Mouse (Mus musculus): ENCODE measurements at regions not wholly inside any gene's neighbourhood (a gene's known extent, or its start where the extent isn't known, plus 50 kb on each side); places are given as distances from the start of the nearest gene placed in this dataset.

GRCm38 (mm10) chr3:39375465-39375864 lies 488.7 kb downstream of the Fat4 start:
- DNase-seq (ENCODE audit: low spot score): no peak

DNA sequence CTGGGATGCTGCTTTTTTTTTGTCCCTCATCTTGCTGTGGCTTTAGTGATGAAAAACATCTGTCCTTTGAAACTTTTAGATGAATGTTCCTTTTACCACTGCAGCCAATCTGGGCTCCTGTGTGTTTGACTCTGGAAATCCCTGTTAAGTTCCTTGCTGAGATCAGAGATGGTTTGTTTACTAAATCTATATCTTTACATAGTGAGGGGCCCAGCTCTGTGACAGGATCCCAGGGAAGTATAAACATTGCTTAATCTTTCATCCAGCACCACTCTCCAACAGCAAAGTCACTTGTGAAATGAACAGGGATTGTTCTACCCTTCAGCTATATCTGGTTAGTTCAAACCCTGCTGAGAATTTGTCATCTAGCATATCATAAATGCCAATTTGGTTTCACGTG lies 501.8 kb downstream of the Fat4 start:
- no peak for DNase-seq (ENCODE audit: low spot score)

DNA sequence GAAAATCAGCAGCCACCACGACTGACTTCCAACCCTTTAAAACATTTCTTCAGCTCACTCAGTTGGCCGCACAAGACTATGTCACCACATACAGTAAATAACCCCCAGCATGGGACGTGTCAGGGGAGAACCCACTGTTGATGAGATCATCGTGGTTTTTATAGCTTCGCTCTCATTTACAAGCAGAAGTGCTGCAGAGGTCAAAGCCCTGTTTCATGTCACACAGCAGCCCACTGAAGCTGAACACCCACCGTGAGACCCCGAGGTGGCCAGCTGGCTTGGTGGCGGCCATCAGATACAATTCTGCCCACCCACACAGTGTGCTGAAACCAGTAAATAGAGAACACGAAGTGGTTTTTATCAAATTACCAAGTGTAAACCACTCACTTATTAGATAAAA lies 503.7 kb downstream of the Fat4 start:
- DNase-seq (ENCODE audit: low spot score): no peak

GRCm38 (mm10) chr3:39392053-39392452 lies 505.3 kb downstream of the Fat4 start:
- DNase-seq (ENCODE audit: low spot score): no peak

- no peak for DNase-seq (ENCODE audit: low spot score)
Measured at GRCm38 (mm10) chr3:39396672-39397071, 509.9 kb downstream of the Fat4 start.

DNA sequence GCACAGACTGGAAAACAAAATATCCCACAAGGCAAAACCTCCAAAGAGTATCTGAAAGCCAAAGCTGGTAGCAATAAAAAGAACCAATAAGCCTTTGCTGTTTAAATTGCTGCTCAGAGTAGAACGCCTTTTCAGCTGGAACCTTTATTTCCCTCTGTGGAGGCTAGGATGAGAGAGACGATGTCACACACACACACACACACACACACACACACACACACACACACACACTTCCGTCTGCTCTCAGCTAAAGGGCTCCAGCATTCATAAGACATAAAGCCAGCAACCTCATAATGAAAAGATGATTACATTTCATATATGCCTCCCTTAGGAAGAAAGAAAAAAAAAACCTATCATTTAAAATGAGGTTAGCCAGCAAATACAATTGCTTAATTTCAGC lies 510.5 kb downstream of the Fat4 start:
- DNase-seq (ENCODE audit: low spot score): no peak

DNA sequence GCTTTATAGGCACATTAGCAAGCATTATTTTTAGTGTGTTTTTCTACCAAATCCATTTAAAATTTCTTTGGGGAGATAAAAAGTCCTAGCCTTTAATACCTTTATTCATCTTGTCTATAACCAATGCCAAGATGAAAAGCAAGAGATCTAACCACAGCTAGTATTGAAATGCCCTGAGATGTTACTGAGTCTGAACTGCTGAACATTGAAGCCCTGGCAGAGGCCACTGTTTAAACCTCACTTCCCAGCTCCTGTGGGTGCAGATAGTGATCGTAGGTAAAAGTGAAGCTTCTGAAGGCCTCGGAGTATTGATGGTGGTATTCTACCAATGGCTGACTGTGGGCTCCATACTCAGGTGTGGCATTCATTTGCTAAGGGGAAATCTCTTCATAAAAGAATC lies 510.9 kb downstream of the Fat4 start:
- DNase-seq (ENCODE audit: low spot score): no peak

GRCm38 (mm10) chr3:39424778-39425642 lies 538.3 kb downstream of the Fat4 start:
- DNase-seq (ENCODE audit: low spot score): no peak

DNA sequence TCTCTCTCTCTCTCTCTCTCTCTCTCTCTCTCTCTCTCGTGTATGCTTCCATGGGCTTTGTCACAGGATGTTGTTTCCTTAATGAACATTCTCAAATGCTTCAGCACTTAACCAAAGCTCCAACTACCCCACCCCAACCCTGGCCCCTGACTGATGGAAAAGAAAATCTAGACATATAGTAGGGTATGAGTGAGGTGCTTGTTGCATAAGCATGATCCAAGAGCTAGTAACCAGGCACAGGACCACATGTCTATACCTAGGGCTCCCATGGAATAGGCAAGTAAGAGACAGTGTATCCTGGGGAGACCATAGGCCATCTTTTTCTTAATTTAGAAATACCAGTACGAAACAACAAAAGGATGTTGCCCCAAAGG lies 538.9 kb downstream of the Fat4 start:
- no peak for DNase-seq (ENCODE audit: low spot score)

DNA sequence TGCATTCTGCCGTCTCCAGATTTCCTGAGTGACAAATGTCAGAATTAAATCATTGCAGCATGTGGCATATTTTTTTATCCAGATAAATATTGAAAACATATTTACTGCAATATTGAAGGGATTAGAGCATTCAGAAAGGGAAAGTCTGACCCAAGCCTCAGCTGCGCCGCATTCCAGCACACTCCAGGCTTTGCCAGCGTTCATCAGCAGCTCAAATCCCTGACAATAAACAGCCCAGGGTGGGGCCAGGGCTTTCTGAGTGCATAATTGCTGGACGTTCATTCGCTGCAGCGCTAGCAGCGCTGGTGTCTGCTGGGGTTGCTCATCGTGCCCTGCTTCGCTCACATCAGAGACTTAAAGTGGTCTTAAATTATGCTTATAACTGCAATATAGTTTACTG lies 556.6 kb downstream of the Fat4 start:
- DNase-seq (ENCODE audit: low spot score): no peak

DNA sequence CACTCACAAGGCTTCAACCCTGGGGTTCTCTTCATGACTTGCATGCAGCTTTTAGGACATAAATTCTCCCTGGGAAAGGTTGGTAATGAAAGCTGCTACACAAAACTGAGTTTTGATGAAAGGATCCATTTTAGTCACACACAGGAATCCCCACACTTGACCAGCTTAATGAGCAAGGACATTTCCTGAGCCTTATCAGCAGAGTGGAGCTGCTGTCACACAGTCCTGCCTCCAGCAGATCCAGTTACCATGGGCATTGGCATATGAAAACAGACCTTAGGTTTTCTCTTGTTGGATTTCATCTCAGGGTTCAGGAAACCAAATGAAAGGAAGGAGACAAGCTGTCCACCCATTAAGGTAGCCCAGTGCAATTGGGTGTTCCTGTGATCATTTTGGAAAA lies 568.9 kb downstream of the Fat4 start:
- DNase-seq (ENCODE audit: low spot score): no peak

DNA sequence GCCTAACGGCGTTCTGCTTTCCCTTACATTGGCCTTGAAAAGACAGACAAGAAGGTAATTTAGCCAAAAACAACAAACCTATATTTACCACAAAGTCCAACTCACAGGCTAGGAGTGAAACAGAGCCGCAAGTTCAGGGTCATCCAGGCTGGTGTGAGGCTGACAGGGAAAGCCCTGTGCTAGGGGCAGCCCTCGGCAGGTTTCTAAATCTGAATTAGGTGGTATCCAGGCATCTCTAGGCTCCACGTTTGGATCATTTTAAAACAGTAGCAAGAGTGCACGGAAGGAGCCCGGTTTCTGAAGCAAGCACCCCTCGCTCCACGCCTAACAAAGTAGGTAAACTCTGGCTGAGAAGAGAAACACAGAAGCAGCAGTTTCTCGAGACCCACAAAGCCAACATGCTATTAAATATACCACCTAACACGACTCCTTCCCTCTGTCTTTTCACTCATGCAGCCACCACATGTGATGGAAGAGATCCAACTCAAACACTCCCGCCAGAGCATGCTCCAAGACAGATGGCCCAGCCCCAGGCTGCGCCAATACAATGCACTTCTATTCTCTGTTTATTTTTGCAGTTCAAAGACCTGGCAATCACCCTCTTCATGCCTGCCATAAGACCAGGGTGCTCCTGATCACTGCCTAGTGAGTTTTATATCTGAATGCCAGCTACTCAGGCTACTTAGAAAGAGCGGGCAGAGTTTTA lies 573.6 kb downstream of the Fat4 start:
- DNase-seq (ENCODE audit: low spot score): no peak

- no peak for DNase-seq (ENCODE audit: low spot score)
Measured at GRCm38 (mm10) chr3:39461561-39461960, 574.8 kb downstream of the Fat4 start.

DNA sequence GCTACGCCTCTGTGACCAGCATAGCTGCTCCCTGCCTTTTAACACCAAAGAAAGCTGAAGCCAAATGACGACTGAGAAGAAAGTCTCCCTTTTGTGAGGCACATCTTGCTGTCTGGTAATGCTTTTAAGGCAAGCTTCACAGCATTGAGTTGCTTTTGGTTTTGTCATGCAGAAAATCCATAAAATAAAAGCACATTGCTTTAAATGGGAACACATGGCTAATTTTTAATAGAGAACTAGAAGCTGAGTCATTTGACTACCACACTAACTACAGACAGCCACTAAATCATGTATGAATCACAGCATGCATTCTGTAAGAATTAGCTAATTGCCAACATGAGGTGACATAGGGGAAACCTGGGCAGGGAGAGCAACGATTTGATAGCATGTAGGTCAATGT lies 579.1 kb downstream of the Fat4 start:
- no peak for DNase-seq (ENCODE audit: low spot score)

- no peak for DNase-seq (ENCODE audit: low spot score)
Measured at GRCm38 (mm10) chr3:39489392-39489791, 602.7 kb downstream of the Fat4 start.

GRCm38 (mm10) chr3:39494363-39494762 lies 607.6 kb downstream of the Fat4 start:
- no peak for DNase-seq (ENCODE audit: low spot score)

DNA sequence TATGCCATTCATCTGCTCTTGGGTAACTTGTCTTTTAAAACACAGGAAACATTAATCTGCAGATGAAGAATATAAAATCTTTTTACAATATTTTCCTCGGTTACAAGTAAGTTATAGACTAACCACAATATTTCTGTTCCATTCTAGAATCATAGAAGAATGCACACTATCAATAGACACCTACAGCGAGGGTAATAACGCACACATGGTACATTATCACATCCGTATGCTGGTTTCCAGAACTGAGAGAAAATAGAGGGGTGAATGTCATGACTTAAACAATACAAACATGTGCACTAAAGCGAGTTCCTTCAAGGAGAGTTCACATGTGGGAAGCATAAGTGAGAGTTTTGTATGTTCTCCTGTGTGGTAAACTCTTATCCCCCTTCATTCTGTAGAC lies 641.3 kb downstream of the Fat4 start:
- no peak for DNase-seq (ENCODE audit: low spot score)

DNA sequence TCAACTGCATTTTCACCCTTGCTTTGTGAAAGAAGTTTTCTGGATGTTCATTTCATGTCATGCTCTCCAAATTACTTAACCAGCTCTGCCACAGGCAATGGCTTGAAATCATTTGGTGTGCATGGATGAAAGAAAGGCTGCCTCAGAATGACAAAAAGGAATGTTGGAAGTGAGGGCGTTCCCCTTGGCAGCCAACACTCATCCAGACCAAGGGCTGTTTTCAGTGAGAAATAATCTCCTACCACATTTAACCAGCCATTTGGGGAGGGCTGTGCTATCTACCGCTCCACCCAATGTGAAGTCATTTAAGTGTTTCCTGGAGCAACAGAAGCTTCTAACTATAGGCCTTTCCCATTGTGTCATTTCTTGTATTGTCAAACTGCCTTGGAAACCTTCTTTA lies 650.8 kb downstream of the Fat4 start:
- no peak for DNase-seq (ENCODE audit: low spot score)

DNA sequence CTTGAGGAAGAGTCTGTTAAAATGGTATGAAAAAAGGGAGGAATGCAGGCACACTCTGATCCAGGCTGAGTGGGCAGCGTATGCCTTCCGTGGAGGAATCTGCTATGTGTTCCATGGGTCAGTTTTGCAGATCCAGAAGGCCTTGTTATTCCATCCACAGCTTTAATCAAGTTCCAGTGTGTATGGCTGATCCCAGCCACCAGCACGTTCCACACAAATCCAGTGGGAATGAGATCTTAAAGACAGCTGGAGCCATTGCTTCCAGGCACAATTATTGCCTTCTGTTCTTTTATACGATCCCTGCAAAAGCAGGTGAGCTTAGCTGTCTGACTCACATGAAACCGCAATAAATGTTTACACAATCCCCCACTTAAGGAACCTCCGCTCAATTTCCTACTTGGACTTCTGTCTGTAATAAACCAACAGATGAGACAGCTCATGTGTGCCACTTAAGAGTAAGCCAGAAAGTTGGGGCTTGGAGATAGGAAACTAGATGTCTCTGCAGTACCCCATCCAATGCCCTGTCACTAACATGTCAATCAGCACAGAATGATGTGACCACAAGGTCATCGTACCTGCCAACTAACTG lies 653.9 kb downstream of the Fat4 start:
- no peak for DNase-seq (ENCODE audit: low spot score)

- DNase-seq (ENCODE audit: low spot score): no peak
Measured at GRCm38 (mm10) chr3:39559460-39560041, 672.8 kb downstream of the Fat4 start.

GRCm38 (mm10) chr3:39560951-39561350 lies 674.2 kb downstream of the Fat4 start:
- no peak for DNase-seq (ENCODE audit: low spot score)

DNA sequence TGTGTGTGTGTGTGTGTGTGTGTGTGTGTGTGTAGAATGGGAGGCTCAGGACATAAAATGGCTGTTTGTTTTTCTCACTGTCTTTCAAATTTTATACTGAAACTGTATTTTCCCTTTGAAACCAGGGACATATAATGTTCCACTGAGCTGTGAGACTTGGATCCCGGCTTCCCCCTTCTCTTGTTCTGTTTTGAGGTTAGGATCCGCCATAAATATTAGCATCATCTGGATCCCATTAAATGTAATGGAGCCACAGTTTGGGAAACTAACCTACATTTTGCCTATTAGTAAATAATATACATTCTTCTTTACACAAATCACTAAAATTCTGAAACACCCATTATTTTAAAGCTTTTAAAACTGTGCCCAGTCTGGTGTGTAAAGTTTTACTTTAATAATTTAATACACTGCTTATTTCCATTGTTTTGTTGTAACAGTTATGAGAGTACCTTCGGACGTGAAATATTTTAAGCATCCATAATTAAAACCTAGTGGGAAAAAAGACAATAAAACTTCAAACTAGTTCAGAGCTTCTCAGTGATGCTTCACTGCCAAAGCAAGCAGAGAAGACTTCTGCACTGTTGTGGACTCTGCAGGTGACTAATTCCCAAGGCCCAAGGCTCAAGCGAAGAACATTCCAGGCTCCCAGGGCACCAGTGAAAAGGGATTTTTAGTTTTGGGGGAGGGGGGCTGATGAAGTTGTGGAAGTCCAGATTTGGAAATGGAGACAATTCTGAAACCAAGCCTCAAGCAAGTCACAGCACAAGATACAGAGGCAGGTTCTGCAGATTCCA lies 684.9 kb downstream of the Fat4 start:
- no peak for DNase-seq (ENCODE audit: low spot score)

Measured in c-Kit-positive CD71-positive TER-119-positive erythroid progenitor cells, embryonic 14.5 days (primary cell).